Mouse (Mus musculus) forebrain, embryonic 16.5 days (tissue): Measurements from ENCODE around the gene Abcc5. TPM values are rescaled to one million over a fixed set of nuclear protein-coding genes. Genes with fewer than 3 reads are reported as not detected.
"Not testable (repeated sequence)": the region's sequence is repeated elsewhere in the genome, so short reads cannot be mapped to it uniquely, and the experiment has no call there.

Experiments used
- ATAC-seq: fragments of 200-750 bp; cut with Nextera tagmentation; 2 replicates; pipeline ENCODE4 v1.8.0; 2017; ENCODE audit warnings: mild to moderate bottlenecking, moderate library complexity
- H3K27ac ChIP-seq: fragments of 300-500 bp; sonication (generic); 2 replicates; pipeline ENCODE4 v1.5.1; 2014; ENCODE audit warnings: low read length, control low read depth
- H3K27me3 ChIP-seq: fragments of 300-500 bp; sonication (generic); replicated peaks from 2 replicates; pipeline ENCODE4 v1.6.1; 2014; ENCODE audit warnings: low read length; ENCODE audit not compliant: control insufficient read depth, insufficient read depth
- H3K36me3 ChIP-seq: fragments of 300-500 bp; sonication (generic); 2 replicates; pipeline ENCODE4 v1.6.1; 2014; ENCODE audit not compliant: control insufficient read depth, insufficient read depth
- H3K4me1 ChIP-seq: fragments of 300-500 bp; sonication (generic); replicated peaks from 2 replicates; pipeline ENCODE4 v1.6.1; 2014; ENCODE audit warnings: low read length; ENCODE audit not compliant: control insufficient read depth, insufficient read depth
- H3K4me2 ChIP-seq: fragments of 300-500 bp; sonication (generic); 2 replicates; pipeline ENCODE4 v1.6.1; 2014; ENCODE audit warnings: mild to moderate bottlenecking, low read length, control low read depth
- H3K4me3 ChIP-seq: fragments of 300-500 bp; sonication (generic); replicated peaks from 2 replicates; pipeline ENCODE4 v1.5.1; 2014; ENCODE audit warnings: mild to moderate bottlenecking, low read length, control low read depth
- H3K9ac ChIP-seq: fragments of 300-500 bp; sonication (generic); replicated peaks from 2 replicates; pipeline ENCODE4 v1.6.1; 2014; ENCODE audit warnings: low read depth, low read length, control low read depth
- H3K9me3 ChIP-seq: fragments of 300-500 bp; sonication (generic); 2 replicates; pipeline ENCODE4 v1.6.1; 2016; ENCODE audit warnings: low read length; ENCODE audit not compliant: control insufficient read depth
- WGBS: fragments of 180-500 bp; shearing (Covaris S2); extraction: QIAGEN DNeasy Blood & Tissue Kit; methylation state at CpG from one replicate; pipeline ENCODE4 v1.1.7; 2014; 5-methylcytosine and 5-hydroxymethylcytosine counted together
- polyA plus RNA-seq: library from polyadenylated mRNA; unstranded; fragments of >200 nt; fragmentation: Nextera tagmentation; extraction: Ambion mirVana; gene quantifications from 2 replicates; pipeline ENCODE4 v1.2.1, GENCODE M21; 2015

Abcc5 gene
- 164 and 185 TPM in 2 replicates for polyA plus RNA-seq

DNA sequence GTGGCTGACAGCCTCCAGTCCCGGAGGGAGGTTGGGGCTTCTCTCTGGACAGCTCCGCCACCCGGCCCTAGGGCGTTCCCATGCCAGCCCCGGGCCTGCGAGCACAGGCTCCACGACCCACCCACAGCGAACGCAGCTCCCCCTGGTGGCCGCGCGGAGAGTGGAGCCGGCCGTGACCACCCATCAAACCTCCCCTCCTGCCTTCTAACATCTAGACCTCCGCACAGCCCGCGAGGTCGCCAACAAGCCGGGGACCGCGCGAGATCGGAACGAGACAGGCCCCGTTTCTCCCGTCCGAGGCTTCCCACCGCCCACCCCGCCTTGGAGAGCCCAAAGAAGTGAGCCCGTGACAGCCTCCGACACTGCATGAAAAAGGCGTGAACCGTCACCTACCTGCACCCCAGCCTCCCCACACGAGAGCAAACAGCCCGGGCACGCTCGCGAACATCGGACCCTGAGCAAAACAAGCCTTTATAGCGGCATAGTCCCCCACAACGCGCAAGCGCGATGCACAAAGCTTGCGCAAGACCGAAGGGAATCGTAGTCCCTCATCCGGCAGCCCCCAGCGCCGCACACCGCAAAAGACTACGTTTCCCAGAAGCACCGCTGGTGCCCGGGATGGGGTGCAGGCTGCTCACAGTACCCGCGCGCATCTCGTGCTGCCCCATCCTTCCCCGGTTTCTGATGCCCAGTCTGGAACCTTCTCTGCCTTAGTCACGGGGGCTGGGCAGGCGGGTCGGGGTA is at the start of gene Abcc5:
Gene Abcc5, minus strand, starts transcription at position 540 of the 744 bp plus-strand sequence.
- peak within 1 kb of the TSS; percentile 93 for H3K27ac ChIP-seq
- peak; percentile 100 for ATAC-seq
- peak within 1 kb of the TSS; percentile 95 for H3K4me3 ChIP-seq
- peak within 1 kb of the TSS; percentile 94 for H3K9ac ChIP-seq
- H3K9me3 ChIP-seq = no peaks in the 10 kb centered on the region
- WGBS = 0% methylated on average over 62 of the region's 62 CpGs
- H3K27me3 ChIP-seq = no peaks in the 10 kb centered on the region
- no peaks in the 10 kb centered on the region for H3K36me3 ChIP-seq
- peaks cover 19% of the 10 kb centered on the region for H3K4me1 ChIP-seq
- peak within 1 kb of the TSS; percentile 87 for H3K4me2 ChIP-seq

DNA sequence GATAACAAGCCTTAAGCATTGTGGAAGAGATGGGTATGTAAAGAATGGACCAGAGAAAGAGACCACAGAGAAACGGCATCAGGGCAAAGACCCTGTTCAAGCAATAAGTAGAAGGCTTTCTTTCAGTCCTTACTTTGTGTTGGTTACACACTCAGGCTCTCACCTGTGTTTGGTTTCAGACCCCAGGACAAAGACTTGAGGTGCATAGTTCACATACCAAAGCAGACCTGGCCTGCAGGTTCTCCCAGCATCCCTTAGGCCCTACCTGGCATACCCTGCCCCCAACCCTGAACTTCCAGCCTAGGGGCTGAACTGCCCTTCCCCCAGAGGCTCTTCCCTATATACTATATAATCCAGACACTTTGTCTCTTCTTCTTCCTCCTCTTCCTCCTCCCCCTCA is 49.1 kb upstream of the Abcc5 start:
- H3K9me3 ChIP-seq = no peaks in the 10 kb centered on the region
- H3K4me1 ChIP-seq = no peaks in the 10 kb centered on the region
- no peaks in the 10 kb centered on the region for H3K36me3 ChIP-seq
- WGBS = 97% methylated on average over 1 of the region's 1 CpGs
- H3K9ac ChIP-seq = no peak overlapping the region
- no peak overlapping the region for H3K27ac ChIP-seq
- ATAC-seq = no peak
- H3K4me2 ChIP-seq = no peak overlapping the region
- H3K4me3 ChIP-seq = no peak overlapping the region
- no peaks in the 10 kb centered on the region for H3K27me3 ChIP-seq

DNA sequence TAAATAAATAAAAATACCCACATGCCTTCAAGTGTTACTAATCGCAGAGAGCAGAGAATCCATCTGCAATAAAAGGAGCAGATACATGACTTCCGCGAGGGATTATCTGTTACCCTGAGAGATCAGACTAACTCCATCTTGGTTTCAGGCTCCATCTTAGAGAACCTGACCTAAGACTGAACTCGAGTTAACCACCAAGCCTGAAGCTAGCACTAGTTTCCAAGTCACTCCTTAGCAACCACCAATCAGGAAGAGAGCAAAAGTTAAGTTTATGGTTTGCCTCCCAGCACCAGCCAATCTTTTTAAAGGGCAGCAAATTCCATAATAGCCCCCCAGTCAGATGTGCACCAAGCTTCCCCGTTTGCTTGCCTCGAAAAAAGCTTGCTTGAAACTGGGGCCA is 48.6 kb upstream of the Abcc5 start:
- Histone ChIP-seq H3K4me1 (no peaks in the 10 kb centered on the region), H3K36me3 (no peaks in the 10 kb centered on the region), H3K27me3 (no peaks in the 10 kb centered on the region), H3K4me3 (no peak overlapping the region), H3K9ac (no peak overlapping the region), H3K27ac (no peak overlapping the region), H3K9me3 (no peaks in the 10 kb centered on the region), H3K4me2 (no peak overlapping the region)
- 87% methylated on average over 6 of the region's 6 CpGs for WGBS
- ATAC-seq = no peak

DNA sequence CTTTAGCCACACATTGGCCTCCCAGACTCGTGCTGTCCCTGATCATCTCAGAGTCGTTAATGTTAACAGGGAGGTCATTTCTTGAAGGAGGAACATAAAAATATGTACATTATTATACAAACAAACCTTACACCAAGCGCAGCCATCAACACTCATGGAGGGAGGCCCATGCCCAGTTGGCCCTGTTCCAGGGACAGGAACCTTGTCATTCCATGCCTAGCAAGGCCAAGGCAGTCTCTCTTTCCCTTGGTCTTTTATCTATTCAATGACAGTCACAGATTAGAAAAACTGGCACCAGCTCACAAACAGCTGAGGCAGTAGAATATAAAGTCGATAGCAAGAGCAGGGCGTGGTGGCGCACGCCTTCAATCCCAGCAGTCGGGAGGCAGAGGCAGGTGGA is 48.0 kb upstream of the Abcc5 start:
- no peaks in the 10 kb centered on the region for H3K36me3 ChIP-seq
- no peak overlapping the region for H3K4me3 ChIP-seq
- H3K9me3 ChIP-seq = no peaks in the 10 kb centered on the region
- ATAC-seq = no peak
- no peaks in the 10 kb centered on the region for H3K4me1 ChIP-seq
- no peak overlapping the region for H3K9ac ChIP-seq
- H3K27me3 ChIP-seq = no peaks in the 10 kb centered on the region
- H3K4me2 ChIP-seq = no peak overlapping the region
- H3K27ac ChIP-seq = no peak overlapping the region
- WGBS = 93% methylated on average over 8 of the region's 8 CpGs

DNA sequence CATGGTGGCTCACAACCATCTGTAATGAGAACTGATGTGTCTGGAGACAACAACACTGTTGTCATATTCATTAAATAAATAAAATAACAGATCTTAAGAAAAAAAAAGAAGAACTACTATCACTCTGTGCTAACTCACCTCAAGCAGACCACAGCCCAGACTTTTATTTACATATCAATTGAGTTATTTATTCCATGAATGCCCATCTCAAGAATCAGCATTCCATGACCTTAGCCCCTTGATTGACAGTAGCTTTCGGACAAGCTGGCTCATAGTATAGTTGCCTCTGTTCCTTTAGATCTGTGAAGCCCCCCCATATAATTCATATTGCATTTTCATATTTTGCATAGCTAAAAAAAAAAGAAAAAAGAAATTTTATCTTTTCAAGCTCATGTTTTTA is 47.6 kb upstream of the Abcc5 start:
- Histone ChIP-seq H3K9me3 (no peaks in the 10 kb centered on the region), H3K36me3 (no peaks in the 10 kb centered on the region), H3K4me1 (no peaks in the 10 kb centered on the region), H3K4me2 (no peak overlapping the region), H3K4me3 (no peak overlapping the region), H3K27me3 (no peaks in the 10 kb centered on the region), H3K27ac (no peak overlapping the region), H3K9ac (no peak overlapping the region)
- ATAC-seq = no peak
- WGBS = 80% methylated on average over 1 of the region's 1 CpGs

DNA sequence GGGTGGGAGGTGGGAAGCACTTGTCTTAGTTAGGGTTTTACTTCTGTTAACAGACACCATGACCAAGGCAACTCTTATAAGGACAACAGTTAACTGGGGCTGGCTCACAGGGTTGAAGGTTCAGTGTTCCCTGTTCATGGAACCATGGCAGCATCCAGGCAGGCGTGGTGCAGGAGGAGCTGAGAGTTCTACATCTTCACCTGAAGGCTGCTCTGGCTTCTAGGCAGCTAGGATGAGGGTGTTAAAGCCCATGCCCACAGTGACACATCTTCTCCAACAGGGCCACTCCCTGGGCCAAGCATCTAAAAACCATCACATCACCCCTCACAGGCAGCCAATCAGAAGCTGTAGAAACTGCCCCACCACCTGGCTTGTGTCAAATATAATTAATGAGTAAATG is 45.5 kb upstream of the Abcc5 start:
- no peaks in the 10 kb centered on the region for H3K27me3 ChIP-seq
- WGBS = 90% methylated on average over 1 of the region's 1 CpGs
- no peak overlapping the region for H3K27ac ChIP-seq
- H3K4me3 ChIP-seq = no peak overlapping the region
- H3K36me3 ChIP-seq = no peaks in the 10 kb centered on the region
- H3K4me2 ChIP-seq = no peak overlapping the region
- no peak overlapping the region for H3K9ac ChIP-seq
- H3K4me1 ChIP-seq = no peaks in the 10 kb centered on the region
- no peaks in the 10 kb centered on the region for H3K9me3 ChIP-seq
- ATAC-seq = no peak

DNA sequence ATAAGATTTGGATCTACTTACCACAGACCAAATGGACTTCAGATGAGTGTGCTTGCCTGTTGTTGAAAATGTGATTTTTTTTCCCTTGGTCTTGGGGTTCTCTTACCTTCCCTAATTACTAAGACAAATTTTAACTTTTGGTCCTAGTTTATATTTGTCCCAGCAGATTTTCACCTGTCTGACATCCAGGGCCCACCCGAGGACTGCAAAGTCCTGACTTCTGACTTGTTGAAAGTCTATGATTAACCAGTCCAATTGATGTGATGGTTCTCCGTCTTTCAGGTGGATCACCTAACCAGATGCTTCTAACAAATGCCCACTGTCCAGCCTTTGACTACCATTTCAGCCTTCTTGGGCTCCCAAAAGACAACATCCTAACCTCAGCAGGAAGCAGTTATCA is 44.8 kb upstream of the Abcc5 start:
- no peak for ATAC-seq
- 93% methylated on average over 2 of the region's 2 CpGs for WGBS
- Histone ChIP-seq H3K9ac (no peak overlapping the region), H3K27ac (no peak overlapping the region), H3K4me1 (no peaks in the 10 kb centered on the region), H3K27me3 (no peaks in the 10 kb centered on the region), H3K4me3 (no peak overlapping the region), H3K9me3 (no peaks in the 10 kb centered on the region), H3K36me3 (no peaks in the 10 kb centered on the region), H3K4me2 (no peak overlapping the region)

DNA sequence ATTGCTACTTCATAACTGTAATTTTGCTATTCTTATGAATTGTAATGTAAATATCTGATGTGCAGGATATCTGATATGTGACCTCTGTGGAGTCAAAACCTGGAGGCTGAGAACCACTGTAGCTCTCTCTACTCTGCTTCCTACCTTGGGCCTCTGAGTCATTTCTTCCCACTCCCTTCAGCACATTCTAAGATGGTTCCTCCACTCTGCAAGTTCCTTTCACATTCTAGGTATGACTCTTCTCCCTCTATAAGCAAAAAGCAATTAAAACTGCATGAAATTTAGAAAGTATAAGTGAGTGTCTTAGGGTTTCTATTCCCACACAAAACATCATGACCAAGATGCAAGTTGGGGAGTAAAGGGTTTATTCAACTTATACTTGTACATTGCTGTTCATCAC is 38.5 kb upstream of the Abcc5 start:
- H3K4me1 ChIP-seq = no peaks in the 10 kb centered on the region
- H3K4me3 ChIP-seq = no peak overlapping the region
- no peaks in the 10 kb centered on the region for H3K9me3 ChIP-seq
- no peaks in the 10 kb centered on the region for H3K27me3 ChIP-seq
- H3K27ac ChIP-seq = no peak overlapping the region
- H3K4me2 ChIP-seq = no peak overlapping the region
- H3K9ac ChIP-seq = no peak overlapping the region
- H3K36me3 ChIP-seq = no peaks in the 10 kb centered on the region
- no peak for ATAC-seq

DNA sequence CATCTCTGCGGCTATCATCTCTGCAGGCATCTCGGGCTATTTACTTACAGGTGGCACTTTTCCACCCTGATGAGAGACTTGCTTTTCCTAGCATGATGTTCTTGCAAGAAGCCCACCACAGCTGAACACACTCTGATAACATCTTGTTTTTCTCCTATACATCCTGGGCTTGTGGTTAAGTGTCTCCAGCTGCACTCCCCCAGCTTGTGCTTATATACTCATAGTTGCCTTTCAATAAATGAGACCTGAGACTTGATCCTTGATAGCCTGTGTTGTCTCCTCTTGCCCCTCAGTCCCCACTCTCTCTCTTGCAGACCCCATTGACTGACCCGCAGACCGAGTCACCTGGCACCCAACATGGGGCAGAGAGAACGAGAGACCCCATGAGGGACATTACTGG is 32.5 kb upstream of the Abcc5 start:
- H3K27me3 ChIP-seq = not testable (repeated sequence)

DNA sequence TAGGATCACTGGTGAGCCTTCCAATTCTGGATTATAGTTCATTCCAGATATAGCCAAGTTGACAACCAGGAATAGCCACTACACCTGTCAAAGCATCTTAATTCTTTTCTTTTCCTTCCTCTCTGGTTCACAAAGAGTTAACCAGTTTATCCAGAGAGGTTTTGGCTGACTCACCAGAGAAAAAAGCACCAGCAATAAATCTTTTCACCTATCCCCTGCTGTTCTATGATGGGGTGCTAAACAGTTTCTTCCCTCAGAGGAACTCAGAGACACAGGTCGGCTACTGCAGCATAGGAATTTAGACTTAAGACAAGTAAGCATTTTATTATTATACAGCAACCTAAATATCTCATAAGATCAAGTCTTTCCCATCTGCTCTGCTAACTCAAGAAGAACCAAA is 29.9 kb upstream of the Abcc5 start:
- no peaks in the 10 kb centered on the region for H3K36me3 ChIP-seq
- no peak overlapping the region for H3K4me3 ChIP-seq
- 26% methylated on average over 1 of the region's 1 CpGs for WGBS
- no peaks in the 10 kb centered on the region for H3K4me1 ChIP-seq
- no peak overlapping the region for H3K4me2 ChIP-seq
- no peak overlapping the region for H3K9ac ChIP-seq
- no peaks in the 10 kb centered on the region for H3K9me3 ChIP-seq
- H3K27me3 ChIP-seq = no peaks in the 10 kb centered on the region
- ATAC-seq = no peak
- H3K27ac ChIP-seq = no peak overlapping the region

More for the DNA sequence above, 32.5 kb upstream of the Abcc5 start:
- H3K36me3 ChIP-seq, ATAC-seq, H3K4me2 ChIP-seq, H3K27ac ChIP-seq, H3K9me3 ChIP-seq, H3K4me1 ChIP-seq, H3K4me3 ChIP-seq, H3K9ac ChIP-seq: not testable (repeated sequence)
- 96% methylated on average over 5 of the region's 5 CpGs for WGBS
